Mouse (Mus musculus): ENCODE measurements around the gene Casp2.

The Casp2 gene

GRCm38 (mm10) chr6:42264626-42265312 lies at the start of gene Casp2:
Gene Casp2 (plus strand): TSS chr6:42264985.
- in situ Hi-C loops (cut with MboI; ENCODE audit: unreplicated experiment in 2 of 2) = loop anchor here (5.0 to 25.0 kb wide), 5 partner anchors 710 to 1377 kb away; partner anchors contain the start of gene Moxd2 (in 1 of the 2)

GRCm38 (mm10) chr6:42215028-42215427 lies 49.8 kb upstream of the Casp2 start, which contains the start of gene Tas2r144:
Gene Tas2r144 (plus strand): TSS chr6:42215328.
- in situ Hi-C loops (cut with MboI; ENCODE audit: unreplicated experiment in 2 of 2) = no loop called here

- in situ Hi-C loops (cut with MboI; ENCODE audit: unreplicated experiment in 2 of 2) = loop anchor here (10.0 kb wide), 2 partner anchors 363 to 643 kb away; no protein-coding TSS in a partner anchor
Observed at GRCm38 (mm10) chr6:42222286-42222685, 42.5 kb upstream of the Casp2 start.

- in situ Hi-C loops (cut with MboI; ENCODE audit: unreplicated experiment in 2 of 2) = loop anchor here (5.0 to 10.0 kb wide), 5 partner anchors 102 to 640 kb away; no protein-coding TSS in a partner anchor
Observed at GRCm38 (mm10) chr6:42225046-42225445, 39.7 kb upstream of the Casp2 start.

GRCm38 (mm10) chr6:42227240-42228101 lies 37.3 kb upstream of the Casp2 start:
- in situ Hi-C loops (cut with MboI; ENCODE audit: unreplicated experiment in 2 of 2) = loop anchor here (5.0 to 10.0 kb wide), 5 partner anchors 100 to 637 kb away; no protein-coding TSS in a partner anchor

GRCm38 (mm10) chr6:42229610-42230009 lies 35.2 kb upstream of the Casp2 start:
- in situ Hi-C loops (cut with MboI; ENCODE audit: unreplicated experiment in 2 of 2) = loop anchor here (5.0 to 10.0 kb wide), 5 partner anchors 98 to 635 kb away; no protein-coding TSS in a partner anchor

GRCm38 (mm10) chr6:42231191-42231590 lies 33.6 kb upstream of the Casp2 start:
- in situ Hi-C loops (cut with MboI; ENCODE audit: unreplicated experiment in 2 of 2) = loop anchor here in 1 of 2 experiments (5.0 kb wide), 1 partner anchor 151 kb away; no protein-coding TSS in a partner anchor

- in situ Hi-C loops (cut with MboI; ENCODE audit: unreplicated experiment in 2 of 2) = no loop called here
Observed at GRCm38 (mm10) chr6:42237276-42237805, 27.4 kb upstream of the Casp2 start.

GRCm38 (mm10) chr6:42241311-42242045 lies 23.3 kb upstream of the Casp2 start:
- in situ Hi-C loops (cut with MboI; ENCODE audit: unreplicated experiment in 2 of 2) = no loop called here

- in situ Hi-C loops (cut with MboI; ENCODE audit: unreplicated experiment in 2 of 2) = no loop called here
Observed at GRCm38 (mm10) chr6:42245711-42246353, 19.0 kb upstream of the Casp2 start, which contains the start of gene Gstk1. Gene Gstk1 (plus strand): TSS chr6:42245935.

- in situ Hi-C loops (cut with MboI; ENCODE audit: unreplicated experiment in 2 of 2) = no loop called here
Observed at GRCm38 (mm10) chr6:42247173-42247572, 17.6 kb upstream of the Casp2 start.

GRCm38 (mm10) chr6:42247981-42248380 lies 16.8 kb upstream of the Casp2 start:
- in situ Hi-C loops (cut with MboI; ENCODE audit: unreplicated experiment in 2 of 2) = no loop called here

GRCm38 (mm10) chr6:42251791-42252190 lies 13.0 kb upstream of the Casp2 start:
- in situ Hi-C loops (cut with MboI; ENCODE audit: unreplicated experiment in 2 of 2) = loop anchor here (10.0 to 25.0 kb wide), 5 partner anchors 987 to 1367 kb away; partner anchors contain the start of gene Moxd2 (in 2 of the 2)

GRCm38 (mm10) chr6:42253103-42253502 lies 11.7 kb upstream of the Casp2 start:
- in situ Hi-C loops (cut with MboI; ENCODE audit: unreplicated experiment in 2 of 2) = loop anchor here (10.0 to 25.0 kb wide), 5 partner anchors 988 to 1368 kb away; partner anchors contain the start of gene Moxd2 (in 2 of the 2)

GRCm38 (mm10) chr6:42257303-42257863 lies 7.4 kb upstream of the Casp2 start:
- in situ Hi-C loops (cut with MboI; ENCODE audit: unreplicated experiment in 2 of 2) = loop anchor here (10.0 to 25.0 kb wide), 5 partner anchors 993 to 1373 kb away; partner anchors contain the start of gene Moxd2 (in 2 of the 2)

- in situ Hi-C loops (cut with MboI; ENCODE audit: unreplicated experiment in 2 of 2) = loop anchor here (5.0 to 25.0 kb wide), 5 partner anchors 706 to 1373 kb away; partner anchors contain the start of gene Moxd2 (in 1 of the 2)
Observed at GRCm38 (mm10) chr6:42260430-42260829, 4.4 kb upstream of the Casp2 start.

GRCm38 (mm10) chr6:42261524-42262170 lies 3.1 kb upstream of the Casp2 start, which contains the start of gene Tmem139:
Gene Tmem139 (plus strand): TSS chr6:42261970.
- in situ Hi-C loops (cut with MboI; ENCODE audit: unreplicated experiment in 2 of 2) = loop anchor here (5.0 to 25.0 kb wide), 5 partner anchors 707 to 1374 kb away; partner anchors contain the start of gene Moxd2 (in 1 of the 2)
